Mouse (Mus musculus) liver, embryonic 14.5 days (tissue): ENCODE measurements around the gene Arsj.

Experiments
- CTCF ChIP-seq: IDR thresholded peaks from 2 replicates; pipeline ENCODE4 v1.5.1; 2016; ENCODE audit warnings: antibody characterized with exemption, low read depth, control low read depth
- EP300 ChIP-seq: IDR thresholded peaks from 2 replicates; pipeline ENCODE4 v1.6.1; 2016; ENCODE audit warnings: antibody characterized with exemption, low read depth

- TF ChIP-seq CTCF (no peak), EP300 (no peak)
Measured at GRCm38 (mm10) chr3:126370571-126370970, 7.1 kb downstream of the Arsj start.
